Mouse (Mus musculus) limb, embryonic 14.5 days (tissue): ENCODE measurements around the gene Ncoa5. TPM values are rescaled to one million over a fixed set of nuclear protein-coding genes. Genes with fewer than 3 reads are reported as not detected.

ENCODE experiments used
- ATAC-seq: fragments of 200-750 bp; cut with Nextera tagmentation; 2 replicates; pipeline ENCODE4 v1.8.0; 2017; ENCODE audit warnings: low read depth, moderate number of reproducible peaks, moderate TSS enrichment; ENCODE audit not compliant: low FRiP score
- DNase-seq: peaks from one replicate; pipeline ENCODE4 v3.0.0-alpha.2; 2015; ENCODE audit warnings: low spot score
- H3K27ac ChIP-seq: fragments of 300-500 bp; sonication (generic); replicated peaks from 2 replicates; pipeline ENCODE4 v1.5.1; 2014; ENCODE audit warnings: low read depth, mild to moderate bottlenecking, low read length, moderate library complexity, mixed read lengths
- H3K27me3 ChIP-seq: fragments of 300-500 bp; sonication (generic); 2 replicates; pipeline ENCODE4 v1.6.1; 2014; ENCODE audit warnings: low read length, mixed read lengths; ENCODE audit not compliant: control insufficient read depth, insufficient read depth
- H3K36me3 ChIP-seq: fragments of 300-500 bp; sonication (generic); 2 replicates; pipeline ENCODE4 v1.6.1; 2014; ENCODE audit warnings: mild to moderate bottlenecking, low read length, moderate library complexity, mixed read lengths; ENCODE audit not compliant: control insufficient read depth, insufficient read depth
- H3K4me1 ChIP-seq: fragments of 300-500 bp; sonication (generic); 2 replicates; pipeline ENCODE4 v1.6.1; 2014; ENCODE audit warnings: antibody characterized with exemption, low read length, mixed read lengths; ENCODE audit not compliant: control insufficient read depth, insufficient read depth
- H3K4me2 ChIP-seq: fragments of 300-500 bp; sonication (generic); replicated peaks from 2 replicates; pipeline ENCODE4 v1.6.1; 2014; ENCODE audit warnings: low read depth, mild to moderate bottlenecking, low read length, moderate library complexity; ENCODE audit not compliant: severe bottlenecking
- H3K4me3 ChIP-seq: fragments of 300-500 bp; sonication (generic); replicated peaks from 2 replicates; pipeline ENCODE4 v1.5.1; 2014; ENCODE audit warnings: low read length
- H3K9ac ChIP-seq: fragments of 300-500 bp; sonication (generic); 2 replicates; pipeline ENCODE4 v1.6.1; 2014; ENCODE audit warnings: mild to moderate bottlenecking, low read depth, low read length, moderate library complexity; ENCODE audit not compliant: severe bottlenecking
- H3K9me3 ChIP-seq: fragments of 300-500 bp; sonication (generic); 2 replicates; pipeline ENCODE4 v1.6.1; 2016; ENCODE audit warnings: low read length; ENCODE audit not compliant: control insufficient read depth
- POLR2A ChIP-seq: fragments of 200-500 bp; IDR thresholded peaks from 2 replicates; pipeline ENCODE4 v1.8.0; 2012; ENCODE audit warnings: inconsistent platforms, mild to moderate bottlenecking, moderate library complexity, borderline replicate concordance; ENCODE audit not compliant: insufficient read depth, insufficient read length; ENCODE audit errors: extremely low read depth
- WGBS: fragments of 180-500 bp; shearing (Covaris S2); extraction: QIAGEN DNeasy Blood & Tissue Kit; methylation state at CpG from one replicate; pipeline ENCODE4 v1.1.7; 2014; 5-methylcytosine and 5-hydroxymethylcytosine counted together
- polyA plus RNA-seq, 2 experiments: library from polyadenylated mRNA; depleted of rRNA in 1 of 2; stranded (reverse) in 1 of 2; unstranded in 1 of 2; fragments of >200 nt; fragmentation: Nextera tagmentation in 1 of 2; extraction: Ambion mirVana in 1 of 2; gene quantifications; 2 replicates each; pipeline versions ENCODE4 v1.2.1 to v1.2.3; 2012 to 2014

The Ncoa5 gene
- polyA plus RNA-seq, 2 experiments: 58.7 to 77.3 TPM

DNA sequence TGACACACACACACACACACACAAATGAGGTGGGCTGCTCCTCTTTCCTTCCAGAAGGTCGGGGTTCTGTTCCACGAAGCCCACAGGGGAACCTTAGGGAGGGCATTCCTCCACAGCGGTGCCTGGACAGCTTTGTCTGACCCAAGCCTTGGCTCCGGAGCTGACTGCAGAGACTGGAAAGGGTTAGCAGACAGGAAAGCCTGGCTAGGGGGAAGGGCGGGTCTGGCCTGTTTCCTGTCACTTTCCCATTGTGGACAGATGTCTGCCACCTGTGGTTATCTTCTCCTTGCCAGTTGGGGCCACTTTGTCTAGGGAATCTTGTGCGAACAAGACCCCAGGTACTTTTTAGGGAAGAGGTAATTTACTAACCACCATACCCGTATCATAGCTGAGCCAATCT is 21.2 kb upstream of the Ncoa5 start:
- Histone ChIP-seq H3K4me2 (peak overlapping the region; percentile 35), H3K36me3 (no peaks in the 10 kb centered on the region), H3K4me1 (peaks cover 8% of the 10 kb centered on the region; the same call in 1 of the 2 replicates), H3K27ac (no peak overlapping the region), H3K27me3 (no peaks in the 10 kb centered on the region), H3K9me3 (no peaks in the 10 kb centered on the region), H3K4me3 (peak overlapping the region; percentile 26), H3K9ac (peak overlapping the region; percentile 1; the same call in 1 of the 2 replicates)
- ATAC-seq: no peak
- no peak for TF ChIP-seq POLR2A
- DNase-seq: no peak
- WGBS: 3% methylated on average over 7 of the region's 7 CpGs

GRCm38 (mm10) chr2:165054888-165055852 is 20.5 kb upstream of the Ncoa5 start, which contains the start of gene Cd40:
Cd40 (plus strand) TSS chr2:165055627.
- WGBS: 15% methylated on average over 25 of the region's 25 CpGs
- no peak for ATAC-seq
- TF ChIP-seq POLR2A: no peak

DNA sequence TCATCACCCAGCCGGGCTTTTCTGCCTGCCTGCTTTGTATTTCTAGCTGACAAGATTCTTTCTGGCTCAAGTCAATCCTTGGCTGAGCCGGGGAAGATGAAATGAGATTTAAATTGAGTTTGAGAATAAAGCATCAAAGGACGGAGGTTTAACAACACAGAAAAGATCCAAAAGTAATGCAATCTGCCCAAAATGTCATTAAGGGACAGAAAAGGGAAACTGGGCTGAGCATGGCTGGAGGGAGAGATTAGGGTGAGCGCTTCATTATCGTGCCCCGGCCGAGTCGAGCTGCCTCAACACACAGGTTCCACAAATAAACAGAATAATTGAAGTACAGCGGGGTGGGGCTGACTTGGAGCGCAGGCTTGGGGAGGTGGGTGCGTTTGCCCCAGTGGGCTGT is 16.9 kb upstream of the Ncoa5 start:
- Histone ChIP-seq H3K27ac (no peak overlapping the region), H3K9me3 (no peaks in the 10 kb centered on the region), H3K9ac (no peak overlapping the region), H3K4me3 (no peak overlapping the region), H3K36me3 (no peaks in the 10 kb centered on the region), H3K4me1 (peaks cover 8% of the 10 kb centered on the region; the same call in 1 of the 2 replicates), H3K4me2 (no peak overlapping the region), H3K27me3 (no peaks in the 10 kb centered on the region)
- no peak for DNase-seq
- WGBS: 48% methylated on average over 11 of the region's 11 CpGs
- TF ChIP-seq POLR2A: no peak
- ATAC-seq: no peak

More at GRCm38 (mm10) chr2:165054888-165055852, 20.5 kb upstream of the Ncoa5 start, which contains the start of gene Cd40:
- H3K4me1 ChIP-seq: peaks cover 8% of the 10 kb centered on the region; the same call in 1 of the 2 replicates
- no peaks in the 10 kb centered on the region for H3K27me3 ChIP-seq
- H3K4me2 ChIP-seq: peak within 1 kb of the TSS; percentile 35
- H3K9me3 ChIP-seq: no peaks in the 10 kb centered on the region
- no peaks in the 10 kb centered on the region for H3K36me3 ChIP-seq
- H3K27ac ChIP-seq: no peak within 1 kb of the TSS
- peak; percentile 18 for DNase-seq
- peak within 1 kb of the TSS; percentile 26 for H3K4me3 ChIP-seq
- H3K9ac ChIP-seq: peak within 1 kb of the TSS; percentile 1; the same call in 1 of the 2 replicates

GRCm38 (mm10) chr2:165050826-165051548 is 16.3 kb upstream of the Ncoa5 start:
- no peaks in the 10 kb centered on the region for H3K27me3 ChIP-seq
- no peak overlapping the region for H3K4me2 ChIP-seq
- no peaks in the 10 kb centered on the region for H3K36me3 ChIP-seq
- WGBS: 83% methylated on average over 18 of the region's 18 CpGs
- DNase-seq (no peak), ATAC-seq (no peak)
- no peak overlapping the region for H3K27ac ChIP-seq
- TF ChIP-seq POLR2A: no peak
- peaks cover 7% of the 10 kb centered on the region; the same call in 1 of the 2 replicates for H3K4me1 ChIP-seq
- H3K4me3 ChIP-seq: no peak overlapping the region
- no peak overlapping the region for H3K9ac ChIP-seq
- no peaks in the 10 kb centered on the region for H3K9me3 ChIP-seq

DNA sequence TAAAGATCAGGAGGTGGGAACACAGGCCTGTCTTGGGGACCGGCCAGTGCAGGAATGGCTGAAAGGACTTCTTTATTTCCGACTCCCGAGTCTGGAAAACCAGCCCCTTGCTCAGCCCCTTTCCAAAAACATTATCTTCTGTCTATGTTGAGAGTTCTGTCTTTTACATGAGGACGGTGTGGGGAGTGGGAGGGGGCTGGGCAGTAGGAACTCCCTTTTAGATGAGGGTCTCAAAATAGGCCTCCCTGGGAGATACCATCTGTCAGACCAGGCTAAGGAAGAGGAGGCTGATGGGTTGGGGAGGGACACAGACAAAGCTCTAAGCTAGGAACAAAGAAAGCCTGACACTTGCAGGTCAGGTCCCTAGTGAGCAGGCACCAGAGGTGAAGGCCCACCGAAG is 14.4 kb upstream of the Ncoa5 start:
- H3K27me3 ChIP-seq: no peaks in the 10 kb centered on the region
- ATAC-seq (no peak), DNase-seq (no peak)
- no peak for TF ChIP-seq POLR2A
- H3K4me2 ChIP-seq: no peak overlapping the region
- WGBS: 65% methylated on average over 5 of the region's 5 CpGs
- no peak overlapping the region for H3K4me3 ChIP-seq
- H3K27ac ChIP-seq: no peak overlapping the region
- H3K36me3 ChIP-seq: no peaks in the 10 kb centered on the region
- no peak overlapping the region for H3K9ac ChIP-seq
- H3K9me3 ChIP-seq: no peaks in the 10 kb centered on the region
- H3K4me1 ChIP-seq: no peaks in the 10 kb centered on the region
